Mouse (Mus musculus) stomach, postnatal 0 days (tissue): Measurements from ENCODE around the gene Vps13c.

Source experiments
- CTCF ChIP-seq: IDR thresholded peaks from 2 replicates; pipeline ENCODE4 v1.5.1; 2016; ENCODE audit warnings: antibody characterized with exemption, low read depth, mild to moderate bottlenecking, moderate library complexity
- EP300 ChIP-seq: optimal IDR thresholded peaks from 2 replicates; pipeline ENCODE3; 2016; ENCODE audit warnings: antibody characterized with exemption

- TF ChIP-seq CTCF (peak; percentile 99), EP300 (no peak)
Measured at GRCm38 (mm10) chr9:68014991-68015396, 174.8 kb downstream of the Vps13c start.
